Mouse (Mus musculus) cerebellum, adult 2 months (tissue): ENCODE measurements around the gene Mad1l1.

Source experiments
- CTCF ChIP-seq: fragments of 200-500 bp; IDR thresholded peaks from 2 replicates; pipeline ENCODE4 v1.5.1; 2011; ENCODE audit warnings: low read depth, mild to moderate bottlenecking, control low read depth, low read length, moderate library complexity, borderline replicate concordance; ENCODE audit not compliant: insufficient read depth
- POLR2A ChIP-seq: fragments of 200-500 bp; IDR thresholded peaks from 2 replicates; pipeline ENCODE4 v1.6.1; 2011; ENCODE audit warnings: low read length, control low read depth, borderline replicate concordance; ENCODE audit not compliant: insufficient read depth

DNA sequence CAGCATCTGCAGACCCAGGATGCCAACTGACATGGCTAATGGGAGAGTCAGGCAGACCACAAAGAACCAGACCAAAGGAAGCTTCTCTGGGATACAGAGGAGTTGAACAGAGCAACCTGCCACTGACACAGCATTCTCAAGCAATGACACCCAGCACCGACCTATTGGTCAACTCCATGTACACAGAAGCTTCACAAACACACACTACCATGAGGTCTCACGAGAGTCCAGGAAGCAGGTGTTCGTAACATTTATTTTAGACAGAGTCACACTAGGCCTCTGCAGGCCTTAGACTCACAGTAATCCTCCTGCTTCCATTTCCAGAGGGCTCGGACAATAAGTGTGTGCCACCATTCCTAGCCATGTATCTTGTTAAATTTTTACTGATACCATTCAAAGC lies 162.3 kb downstream of the Mad1l1 start:
- no peak for TF ChIP-seq CTCF
- no peak for TF ChIP-seq POLR2A
